Mouse (Mus musculus): ENCODE data around the gene Rtbdn.

Gene Rtbdn

GRCm38 (mm10) chr8:84978248-84978940 lies 31.6 kb downstream of the Rtbdn start, which contains the start of gene Junb:
TSS of gene Junb (minus strand) at chr8:84978718.
- in situ Hi-C loops (cut with MboI, MseI), result loop anchor here (5.0 kb wide), 1 partner anchor 316 kb away; the partner anchor contains the start of gene Ier2

- in situ Hi-C loops (cut with MboI, MseI), result loop anchor here (5.0 to 10.0 kb wide), 2 partner anchors 318 to 1235 kb away; partner anchors contain the start of genes Adgre5 and Ier2
These were observed 33.0 kb downstream of the Rtbdn start for GRCm38 (mm10) chr8:84979599-84980421.

GRCm38 (mm10) chr8:84980622-84981358 lies 34.0 kb downstream of the Rtbdn start:
- in situ Hi-C loops (cut with MboI, MseI), result loop anchor here (10.0 kb wide), 1 partner anchor 1236 kb away; the partner anchor contains the start of gene Adgre5

- in situ Hi-C loops (cut with MboI, MseI), result loop anchor here (10.0 kb wide), 1 partner anchor 1237 kb away; the partner anchor contains the start of gene Adgre5
These were observed 35.1 kb downstream of the Rtbdn start for GRCm38 (mm10) chr8:84981644-84982498.

- in situ Hi-C loops (cut with MboI, MseI), result loop anchor here (10.0 kb wide), 1 partner anchor 1238 kb away; the partner anchor contains the start of gene Adgre5
These were observed 35.8 kb downstream of the Rtbdn start for GRCm38 (mm10) chr8:84982499-84983011.

- in situ Hi-C loops (cut with MboI, MseI), result loop anchor here (10.0 kb wide), 1 partner anchor 1240 kb away; the partner anchor contains the start of gene Adgre5
These were observed 37.7 kb downstream of the Rtbdn start for GRCm38 (mm10) chr8:84984294-84985048.

- in situ Hi-C loops (cut with MboI, MseI), result loop anchor here (10.0 kb wide), 1 partner anchor 1240 kb away; the partner anchor contains the start of gene Adgre5
These were observed 38.4 kb downstream of the Rtbdn start for GRCm38 (mm10) chr8:84985049-84985683.

- in situ Hi-C loops (cut with MboI, MseI), result loop anchor here (10.0 kb wide), 1 partner anchor 1241 kb away; the partner anchor contains the start of gene Adgre5
These were observed 39.0 kb downstream of the Rtbdn start for GRCm38 (mm10) chr8:84985684-84986378.

- in situ Hi-C loops (cut with MboI, MseI), result loop anchor here (10.0 kb wide), 1 partner anchor 1242 kb away; the partner anchor contains the start of gene Adgre5
These were observed 39.7 kb downstream of the Rtbdn start for GRCm38 (mm10) chr8:84986379-84986945.

GRCm38 (mm10) chr8:84987388-84987787 lies 40.6 kb downstream of the Rtbdn start:
- in situ Hi-C loops (cut with MboI, MseI), result loop anchor here (10.0 kb wide), 1 partner anchor 1243 kb away; the partner anchor contains the start of gene Adgre5

- in situ Hi-C loops (cut with MboI, MseI), result loop anchor here (10.0 kb wide), 1 partner anchor 1243 kb away; the partner anchor contains the start of gene Adgre5
These were observed 41.1 kb downstream of the Rtbdn start for GRCm38 (mm10) chr8:84987903-84988302.

- in situ Hi-C loops (cut with MboI, MseI), result loop anchor here (10.0 kb wide), 1 partner anchor 1245 kb away; the partner anchor contains the start of gene Adgre5
These were observed 42.5 kb downstream of the Rtbdn start for GRCm38 (mm10) chr8:84989311-84989731.

GRCm38 (mm10) chr8:84989810-84990209 lies 43.0 kb downstream of the Rtbdn start:
- in situ Hi-C loops (cut with MboI, MseI), result loop anchor here (10.0 kb wide), 1 partner anchor 1245 kb away; the partner anchor contains the start of gene Adgre5

- in situ Hi-C loops (cut with MboI, MseI), result no loop called here
These were observed 43.6 kb downstream of the Rtbdn start, which contains the start of gene Hook2 for GRCm38 (mm10) chr8:84990349-84990748. TSS of gene Hook2 (plus strand) at chr8:84990603.

- in situ Hi-C loops (cut with MboI, MseI), result no loop called here
These were observed 44.0 kb downstream of the Rtbdn start for GRCm38 (mm10) chr8:84990836-84991235.

GRCm38 (mm10) chr8:84994375-84994774 lies 47.6 kb downstream of the Rtbdn start:
- in situ Hi-C loops (cut with MboI, MseI), result no loop called here

GRCm38 (mm10) chr8:84995680-84996079 lies 48.9 kb downstream of the Rtbdn start:
- in situ Hi-C loops (cut with MboI, MseI), result no loop called here

All from regulatory T cell (primary cell).